Mouse (Mus musculus) urinary bladder, postnatal 10 days (tissue): Measurements from ENCODE around the gene Abhd12.
"Not testable (repeated sequence)": the region's sequence is repeated elsewhere in the genome, so short reads cannot be mapped to it uniquely, and the experiment has no call there.

Source experiments
- DNase-seq: peaks from one replicate; pipeline ENCODE4 v3.0.0; 2022; ENCODE audit warnings: low spot score

Gene Abhd12

DNA sequence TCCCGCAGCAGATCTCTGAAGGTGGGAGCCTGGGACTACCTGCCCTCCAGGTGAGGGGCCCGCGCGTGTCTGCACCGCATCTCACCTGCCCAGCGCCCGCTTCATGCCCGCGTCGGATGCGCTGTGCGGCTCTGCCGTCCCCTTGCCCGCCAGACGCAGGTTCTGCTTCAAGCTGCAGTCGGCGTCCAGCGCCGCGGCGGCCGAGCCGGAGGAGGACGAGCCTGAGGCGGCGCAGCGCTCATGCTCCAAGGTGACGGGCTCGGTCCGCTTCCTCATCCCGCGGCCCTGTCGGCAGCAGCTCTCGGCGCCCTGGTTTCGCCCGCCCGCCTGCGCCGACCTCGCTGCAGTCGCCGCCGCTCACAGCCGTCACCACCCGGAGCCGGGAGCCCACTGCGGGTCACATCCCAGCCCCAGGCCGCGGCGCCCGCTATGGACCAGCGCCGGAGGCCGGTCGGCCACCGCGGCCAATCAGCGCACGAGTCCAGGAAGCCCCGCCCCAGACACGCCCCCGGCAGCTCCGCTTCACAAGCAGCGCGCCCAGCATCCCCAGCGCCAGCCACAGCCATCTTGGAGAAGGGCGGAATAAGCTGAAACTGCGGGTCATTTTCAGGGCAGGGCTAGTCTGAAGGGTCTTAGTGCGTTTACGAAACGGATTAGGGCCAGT lies at the start of gene Abhd12:
Abhd12 (minus strand) TSS at position 470 of the 664 bp plus-strand sequence.
- peak; percentile 95 for DNase-seq

DNA sequence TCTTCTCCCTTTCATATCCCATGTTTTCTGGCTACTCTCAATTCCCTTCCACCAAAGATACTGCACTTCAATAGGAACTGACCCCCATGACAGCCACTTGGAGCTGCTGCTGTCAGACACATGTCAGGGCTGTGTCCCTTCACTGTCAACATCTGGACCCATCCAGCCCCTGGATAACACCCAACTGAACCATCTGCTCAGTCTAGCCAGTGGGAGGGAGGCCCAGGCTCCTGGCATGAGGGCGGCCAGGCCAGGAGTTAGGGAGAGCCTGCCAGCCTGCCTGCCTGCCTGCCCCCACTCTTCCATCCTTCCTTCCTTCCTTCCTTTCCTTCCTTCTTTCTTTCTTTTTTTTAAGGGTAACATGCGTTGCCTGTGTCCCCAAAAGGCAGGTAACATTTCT lies 46.7 kb upstream of the Abhd12 start:
- DNase-seq = no peak

- DNase-seq = no peak
These were observed 45.5 kb upstream of the Abhd12 start for GRCm38 (mm10) chr2:150950056-150950455.

GRCm38 (mm10) chr2:150949652-150950051 lies 45.1 kb upstream of the Abhd12 start:
- no peak for DNase-seq

- no peak for DNase-seq
These were observed 44.2 kb upstream of the Abhd12 start for GRCm38 (mm10) chr2:150948786-150949185.

DNA sequence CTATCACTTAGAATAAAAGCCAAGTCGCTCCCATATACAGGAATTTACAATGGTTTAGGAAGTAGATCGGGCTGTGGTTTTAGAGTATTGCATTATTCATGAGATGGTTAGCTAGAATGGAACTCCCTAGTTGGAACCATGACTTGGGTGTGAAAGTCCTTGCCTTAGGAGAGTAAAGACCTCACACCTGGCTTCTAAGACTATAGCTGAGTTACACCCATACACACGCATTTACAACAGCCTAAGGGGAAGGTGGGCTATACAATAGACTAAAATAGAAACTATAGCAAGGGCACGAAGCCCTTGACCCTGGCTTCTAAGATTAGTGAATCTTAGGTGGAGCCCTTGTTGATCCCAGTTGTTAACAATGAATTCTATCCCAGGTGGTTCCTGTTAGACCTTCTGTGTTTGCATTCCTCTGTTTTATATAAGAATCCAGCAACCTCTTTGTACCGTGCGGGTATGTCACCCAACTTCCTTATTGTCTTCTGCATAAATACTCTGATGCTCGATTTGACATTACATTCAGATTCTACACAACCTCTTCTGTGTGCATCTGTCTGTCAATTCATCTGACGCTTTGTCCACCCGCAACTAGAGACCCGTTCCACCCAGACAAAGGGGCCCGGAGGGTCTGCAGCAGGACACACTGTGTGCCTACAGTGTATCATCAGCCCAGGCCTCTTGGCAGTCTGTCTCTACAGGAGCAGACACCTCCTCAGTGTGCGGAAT lies 43.5 kb upstream of the Abhd12 start:
- DNase-seq = not testable (repeated sequence)

GRCm38 (mm10) chr2:150947341-150947740 lies 42.8 kb upstream of the Abhd12 start:
- DNase-seq = not testable (repeated sequence)

DNA sequence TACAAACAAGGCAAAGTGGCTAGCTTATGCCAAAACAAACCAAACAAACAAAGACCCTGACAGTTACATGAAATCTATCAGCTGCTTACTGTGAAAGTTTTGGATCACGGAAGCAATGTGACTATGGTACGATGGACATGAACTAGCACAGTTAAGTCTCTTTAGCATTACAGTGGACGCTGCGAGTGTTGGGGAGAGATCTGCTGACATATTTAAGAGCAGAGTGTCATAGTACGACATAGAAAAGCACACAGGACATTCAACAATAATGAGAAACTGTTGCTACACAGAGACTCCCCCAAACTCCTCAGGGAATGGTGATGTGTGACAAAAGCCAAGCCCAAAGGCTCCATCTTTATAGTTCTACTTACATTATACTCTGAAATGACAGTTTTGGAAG lies 39.5 kb upstream of the Abhd12 start:
- DNase-seq = no peak

DNA sequence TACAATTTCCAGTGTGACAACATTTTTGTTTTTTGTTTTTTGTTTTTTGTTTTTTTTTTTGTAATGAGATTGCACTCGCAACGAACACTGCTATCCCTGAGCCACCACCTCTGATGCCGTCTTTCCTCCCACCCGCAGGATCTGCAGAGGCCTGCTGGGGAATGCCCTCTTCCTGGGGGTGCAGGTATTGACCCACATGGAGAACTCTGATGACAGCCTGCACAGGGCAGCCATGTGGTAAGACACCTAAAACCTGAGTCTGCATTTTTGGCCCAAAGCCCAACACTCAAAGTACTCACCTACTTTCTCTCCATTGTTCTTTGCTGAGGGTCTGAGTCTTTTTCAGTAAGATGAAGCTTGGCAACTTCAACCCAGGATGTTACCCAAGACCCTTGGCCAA lies 30.1 kb upstream of the Abhd12 start:
- DNase-seq = no peak

GRCm38 (mm10) chr2:150933482-150933881 lies 28.9 kb upstream of the Abhd12 start:
- DNase-seq = no peak

DNA sequence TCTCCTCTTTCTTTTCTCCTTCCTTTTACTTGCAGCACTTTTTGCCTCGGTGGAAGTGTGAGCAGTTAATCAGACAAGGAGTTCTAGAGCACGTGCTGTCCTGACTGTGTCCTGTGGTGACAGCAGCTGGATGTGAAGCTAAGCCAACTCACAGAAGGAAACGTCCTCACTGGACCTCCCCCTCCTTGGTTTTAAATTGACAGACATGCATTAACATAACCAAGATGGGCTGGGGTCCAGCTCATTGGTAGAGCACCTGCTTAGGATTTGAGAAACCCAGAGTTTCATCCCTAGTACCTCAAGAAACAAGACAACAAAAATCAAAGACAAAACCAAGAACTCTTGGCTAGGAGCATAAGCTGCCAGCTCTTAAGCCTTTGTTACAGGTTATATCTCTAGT lies 26.3 kb upstream of the Abhd12 start:
- no peak for DNase-seq

GRCm38 (mm10) chr2:150929156-150929555 lies 24.6 kb upstream of the Abhd12 start:
- DNase-seq = no peak

- no peak for DNase-seq
These were observed 22.6 kb upstream of the Abhd12 start for GRCm38 (mm10) chr2:150927038-150927720.

DNA sequence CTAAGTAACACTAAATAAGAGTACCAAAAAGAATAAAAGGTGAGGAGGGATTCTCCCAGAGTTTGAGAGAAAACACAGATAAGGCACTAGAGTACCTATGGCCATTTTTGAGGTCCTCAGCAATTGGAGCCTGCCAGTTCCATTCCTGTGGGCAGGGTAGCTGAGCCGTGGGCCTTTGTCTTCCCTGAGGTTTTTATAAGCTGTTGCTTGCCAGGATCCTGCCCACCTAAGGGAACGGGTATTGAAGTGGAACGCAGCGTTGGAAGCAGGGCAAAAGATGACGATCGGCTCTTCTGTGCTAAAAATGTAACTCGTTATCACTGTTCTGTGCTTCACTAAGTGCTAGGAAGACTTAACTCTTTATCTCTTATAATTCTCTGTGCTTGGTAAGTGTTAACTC lies 19.0 kb upstream of the Abhd12 start:
- no peak for DNase-seq

DNA sequence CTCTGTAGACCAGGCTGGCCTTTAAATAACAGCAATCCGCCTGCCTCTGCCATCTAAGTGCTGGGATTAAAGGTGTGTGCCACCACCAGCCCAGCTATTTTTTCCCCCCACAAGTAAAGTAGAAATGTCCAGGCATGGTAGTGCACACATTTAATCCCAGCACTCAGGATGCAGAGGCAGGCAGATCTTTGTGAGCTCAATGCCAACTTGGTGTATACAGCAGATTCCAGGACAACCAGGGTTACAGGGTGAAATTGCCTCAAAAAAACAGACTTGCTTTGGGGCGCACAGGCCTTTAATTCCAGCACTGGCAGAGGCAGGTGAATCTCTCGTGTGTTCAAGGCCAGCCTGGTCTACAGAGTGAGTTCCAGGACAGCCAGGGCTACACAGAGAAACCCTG lies 18.5 kb upstream of the Abhd12 start:
- DNase-seq = no peak

GRCm38 (mm10) chr2:150922165-150922564 lies 17.6 kb upstream of the Abhd12 start:
- no peak for DNase-seq

GRCm38 (mm10) chr2:150921697-150922096 lies 17.2 kb upstream of the Abhd12 start:
- no peak for DNase-seq

- no peak for DNase-seq
These were observed 16.0 kb upstream of the Abhd12 start for GRCm38 (mm10) chr2:150920543-150920942.

GRCm38 (mm10) chr2:150918720-150919119 lies 14.2 kb upstream of the Abhd12 start:
- no peak for DNase-seq

GRCm38 (mm10) chr2:150915786-150916185 lies 11.2 kb upstream of the Abhd12 start:
- DNase-seq = no peak

GRCm38 (mm10) chr2:150914781-150915515 lies 10.4 kb upstream of the Abhd12 start:
- no peak for DNase-seq

GRCm38 (mm10) chr2:150910295-150910881 lies 5.8 kb upstream of the Abhd12 start:
- no peak for DNase-seq
